Mouse (Mus musculus) megakaryocyte progenitor cell, adult 5-6 weeks (primary cell): ENCODE data around the gene Ppef2. TPM values are rescaled to one million over a fixed set of nuclear protein-coding genes. Genes with fewer than 3 reads are reported as not detected.
A peak's percentile ranks its signal among the peaks of the same experiment; 100 is the strongest.

Source experiments
- ATAC-seq: replicated peaks from 2 replicates; pipeline ENCODE4 v1.8.0; 2016; ENCODE audit warnings: mild to moderate bottlenecking, moderate TSS enrichment, inconsistent platforms; ENCODE audit not compliant: poor library complexity
- total RNA-seq, 2 experiments: library from RNA; stranded (forward) in 1 of 2; stranded (reverse) in 1 of 2; fragments of 157-497, 149-512 nt in 1 of 2; fragments of 200-1000 nt in 1 of 2; gene quantifications; 2 replicates each; pipeline versions ENCODE4 v1.2.3 to v1.2.4; 2015 to 2017

Ppef2 gene
- total RNA-seq, 2 experiments from 2014 or later = 0.37 to 0.99 TPM

DNA sequence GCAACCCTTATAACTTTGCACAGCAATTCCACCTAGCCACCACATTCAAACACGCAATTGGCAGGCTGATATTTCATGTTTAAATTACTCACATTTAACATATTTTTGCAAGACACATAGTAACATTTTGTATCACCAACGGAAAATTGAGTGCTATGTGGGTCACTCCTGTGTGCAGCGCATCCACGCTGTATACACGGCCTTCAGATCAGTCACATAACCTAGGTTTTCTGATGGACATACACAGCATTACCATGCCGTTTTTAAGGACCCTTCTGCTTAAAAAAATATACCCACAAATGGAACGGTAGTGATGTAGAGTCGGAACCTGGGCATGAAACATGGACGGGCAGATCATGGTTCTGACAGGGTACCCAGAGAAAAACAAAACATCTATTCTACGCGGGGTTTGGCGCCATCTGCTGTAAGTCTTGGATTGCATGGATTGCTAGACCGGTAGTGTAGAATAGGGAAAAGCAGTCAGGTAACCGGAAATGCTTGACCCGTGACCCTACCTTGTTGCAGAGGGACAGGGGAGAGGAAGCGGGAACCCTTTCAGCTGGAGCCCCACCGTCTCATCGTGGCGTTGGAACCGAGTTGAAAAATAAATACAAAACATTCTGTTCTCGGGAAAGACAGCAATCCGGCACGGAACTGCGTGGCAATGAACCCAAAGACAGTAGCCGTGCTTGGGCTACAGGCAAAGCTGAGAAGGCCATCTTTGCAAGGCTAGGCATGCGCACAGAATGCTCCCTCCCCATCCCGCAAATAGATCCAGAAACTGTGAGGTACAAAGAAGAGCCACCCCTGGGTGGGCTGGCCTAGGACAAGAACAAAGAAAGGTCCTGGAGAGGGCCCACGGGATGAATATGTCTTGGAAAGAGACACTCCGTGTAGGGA lies 16.5 kb downstream of the Ppef2 start:
- peak; percentile 85 for ATAC-seq

DNA sequence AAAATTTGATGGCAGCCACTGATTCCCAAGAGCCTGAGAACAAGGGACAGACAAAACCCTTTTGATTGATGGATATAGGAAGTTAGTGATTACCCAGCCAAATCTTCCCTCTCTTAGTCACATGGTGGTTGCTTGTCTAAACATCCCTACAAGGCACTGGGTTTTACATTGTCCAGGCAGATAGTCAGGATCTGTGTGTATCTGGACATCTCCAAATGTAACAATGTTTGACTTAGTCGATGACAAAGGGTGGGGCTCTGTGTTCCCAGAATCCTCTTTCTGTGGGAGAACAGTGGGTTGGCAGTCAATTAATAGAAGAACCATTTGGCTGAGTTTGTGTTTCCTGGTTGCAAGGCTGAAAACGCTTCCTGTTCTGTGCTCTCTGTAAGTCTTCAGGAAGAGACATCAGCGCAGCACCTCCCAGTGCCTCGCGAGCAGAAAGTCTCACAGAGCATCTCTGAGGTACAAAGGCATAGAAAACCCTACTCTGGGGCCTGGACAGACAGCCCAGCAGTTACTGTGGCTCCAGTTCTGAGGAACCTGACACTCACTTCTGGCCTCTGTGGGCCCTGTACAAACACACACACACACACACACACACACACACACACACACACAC lies 21.0 kb downstream of the Ppef2 start:
- ATAC-seq = no peak

DNA sequence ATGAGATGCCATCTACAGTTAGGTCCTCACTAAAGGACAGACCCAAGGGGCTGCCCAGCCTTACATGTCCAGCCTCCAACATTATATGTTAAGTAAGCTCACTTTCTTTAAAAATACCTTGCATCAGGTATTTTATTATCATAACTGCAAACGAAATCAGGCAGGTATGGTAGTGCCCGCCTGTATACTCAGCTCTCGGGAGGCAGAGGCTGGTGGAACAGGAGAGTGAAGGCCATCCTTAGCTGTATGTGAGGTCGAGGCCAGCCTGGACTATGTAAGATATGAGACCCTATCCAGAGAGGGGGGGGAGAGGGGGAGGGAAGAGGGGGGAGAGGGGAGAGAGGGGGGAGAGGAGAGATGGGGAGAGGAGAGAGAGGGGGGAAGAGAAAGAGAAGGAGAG lies 22.7 kb downstream of the Ppef2 start:
- no peak for ATAC-seq

DNA sequence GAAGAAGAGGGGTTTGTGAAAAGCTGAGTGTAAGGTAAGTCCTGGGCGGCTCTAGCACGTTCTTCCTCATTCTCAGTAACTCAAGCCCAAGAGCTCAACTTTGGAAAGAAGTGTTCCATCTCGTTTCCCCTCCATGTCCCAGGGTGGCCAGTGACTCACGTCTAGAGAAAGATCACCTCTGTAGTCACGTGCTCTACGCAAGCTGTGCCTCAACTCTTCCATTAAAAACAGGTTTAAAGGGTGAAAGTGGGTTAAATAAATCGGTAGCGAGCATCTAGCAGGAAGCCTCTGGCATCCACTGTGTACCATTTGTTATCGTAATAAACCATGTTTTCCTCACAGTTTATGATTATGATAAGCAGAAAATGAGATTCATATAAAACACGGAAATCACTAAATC lies 24.2 kb downstream of the Ppef2 start:
- no peak for ATAC-seq

DNA sequence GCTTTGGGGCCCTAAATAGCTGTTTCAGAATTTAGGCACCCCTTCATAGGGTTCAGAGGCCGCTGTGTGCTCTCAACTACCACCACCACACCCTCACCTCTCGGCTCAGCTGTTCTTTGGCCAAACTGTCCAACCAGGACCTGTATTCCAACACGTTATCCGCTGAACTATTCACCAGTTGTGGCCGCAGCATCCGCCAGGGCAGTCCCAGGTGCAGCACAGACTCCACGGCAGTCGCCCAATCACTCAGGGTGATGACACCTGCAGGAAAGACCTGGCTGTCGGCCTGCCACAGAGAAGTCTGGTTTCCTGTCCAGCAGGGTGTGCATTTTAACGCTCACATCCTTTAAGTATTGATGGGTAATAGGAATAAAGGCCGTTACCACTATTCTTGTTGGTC lies 25.8 kb downstream of the Ppef2 start:
- ATAC-seq = no peak

DNA sequence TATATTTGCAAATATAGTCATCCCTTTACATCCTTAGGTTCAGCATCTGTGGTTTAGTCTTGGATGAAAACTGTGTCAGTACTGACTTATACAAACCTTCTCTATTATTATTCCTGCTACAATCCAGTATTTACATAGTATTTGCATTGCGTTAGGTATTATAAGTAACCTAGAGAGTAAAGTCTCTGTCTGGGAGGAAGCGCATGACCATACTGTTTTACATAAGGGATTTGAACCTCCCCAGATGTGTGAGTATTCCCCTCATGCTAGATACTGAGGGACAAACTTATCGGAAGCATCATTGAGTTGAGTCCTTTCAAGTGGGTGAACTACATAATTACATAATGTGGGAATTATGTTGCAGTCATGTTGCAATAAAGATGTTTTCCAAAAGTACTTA lies 26.6 kb downstream of the Ppef2 start:
- no peak for ATAC-seq

DNA sequence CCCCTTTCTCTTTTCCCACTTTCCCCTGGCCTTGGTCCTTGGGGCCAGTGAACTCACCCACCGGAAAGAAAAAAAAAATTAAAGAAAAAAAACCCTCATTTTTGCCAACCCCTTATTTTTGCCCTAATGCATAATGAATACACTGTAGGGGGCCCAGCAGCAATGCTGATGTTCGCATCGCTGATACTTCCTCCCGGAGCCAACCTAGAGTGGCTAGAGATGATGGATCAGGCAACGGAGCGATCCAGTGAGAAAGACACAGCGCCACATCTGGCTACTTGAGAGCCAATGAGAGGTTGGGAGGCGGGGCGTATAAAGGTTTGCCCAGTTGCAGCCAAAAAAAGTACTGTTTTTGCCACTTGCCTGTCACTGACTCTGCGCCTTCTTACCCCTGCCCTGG lies 27.3 kb downstream of the Ppef2 start:
- ATAC-seq = peak; percentile 57

DNA sequence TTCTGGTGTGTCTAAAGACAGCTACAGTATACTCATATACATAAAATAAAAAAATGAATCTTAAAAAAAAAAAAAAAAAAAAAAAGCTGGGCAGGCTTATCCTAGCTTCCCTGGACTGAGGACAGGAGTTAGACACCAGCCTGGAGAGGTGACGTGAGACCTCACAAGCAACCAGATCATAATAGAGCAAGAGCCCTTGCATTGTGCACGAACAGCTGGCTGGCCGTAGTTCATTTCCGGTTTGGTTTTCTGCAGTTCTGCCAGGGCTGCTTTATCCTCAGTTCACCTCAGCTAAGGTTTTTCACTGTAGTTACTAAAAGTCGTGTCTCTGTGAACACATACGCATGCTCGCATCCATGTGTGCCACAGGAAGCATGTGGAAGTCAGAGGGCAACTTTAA lies 28.3 kb downstream of the Ppef2 start:
- ATAC-seq = no peak

DNA sequence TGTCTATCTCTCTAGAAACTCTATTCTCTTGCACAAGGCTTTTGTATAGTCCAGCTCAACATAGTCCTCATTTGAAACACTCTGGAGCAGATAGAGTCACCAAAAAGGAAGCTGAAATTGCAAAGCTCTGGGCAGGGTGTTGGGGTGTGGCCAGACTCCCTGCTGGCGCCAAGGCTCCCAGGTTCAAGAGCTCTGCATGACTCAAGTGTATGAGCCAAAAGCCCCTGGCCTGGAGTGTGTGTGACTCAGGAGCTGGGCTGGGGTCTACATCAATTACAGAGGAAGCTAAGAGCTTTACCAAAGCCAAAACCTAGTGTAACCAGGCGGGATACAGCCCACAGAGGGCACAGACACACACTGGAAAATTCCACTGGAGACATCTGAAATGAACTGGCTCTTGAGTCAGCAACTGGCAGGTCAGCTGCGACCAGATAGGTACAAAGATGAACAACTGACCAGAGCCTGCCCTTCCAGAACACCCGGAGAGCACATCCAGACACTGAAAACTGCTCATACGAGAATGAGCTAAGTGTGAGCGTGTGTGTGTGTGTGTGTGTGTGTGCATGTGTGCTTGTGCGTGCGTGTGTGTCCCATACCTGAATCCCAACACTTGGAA lies 35.7 kb downstream of the Ppef2 start:
- peak; percentile 35; the same call in 1 of the 2 replicates for ATAC-seq

DNA sequence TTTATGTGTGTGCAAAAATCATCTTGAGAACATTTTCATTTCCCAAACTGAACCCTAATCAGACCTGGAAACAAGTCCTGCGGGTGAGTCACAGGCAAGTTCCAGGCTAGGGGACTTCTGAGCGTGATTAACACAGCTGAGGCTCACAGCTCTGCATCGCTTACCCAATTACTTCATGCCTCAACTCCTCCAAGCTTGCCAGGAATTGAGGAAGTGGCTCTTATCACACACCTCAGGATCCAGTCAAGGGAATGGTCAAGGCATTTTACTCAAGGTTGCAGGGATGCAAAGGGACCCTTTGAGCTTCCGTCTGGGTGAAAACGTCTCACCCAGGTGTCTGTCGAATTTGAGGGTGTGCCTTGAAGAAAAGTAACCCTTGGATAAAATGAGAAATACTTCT lies 36.3 kb downstream of the Ppef2 start:
- ATAC-seq = peak; percentile 85

DNA sequence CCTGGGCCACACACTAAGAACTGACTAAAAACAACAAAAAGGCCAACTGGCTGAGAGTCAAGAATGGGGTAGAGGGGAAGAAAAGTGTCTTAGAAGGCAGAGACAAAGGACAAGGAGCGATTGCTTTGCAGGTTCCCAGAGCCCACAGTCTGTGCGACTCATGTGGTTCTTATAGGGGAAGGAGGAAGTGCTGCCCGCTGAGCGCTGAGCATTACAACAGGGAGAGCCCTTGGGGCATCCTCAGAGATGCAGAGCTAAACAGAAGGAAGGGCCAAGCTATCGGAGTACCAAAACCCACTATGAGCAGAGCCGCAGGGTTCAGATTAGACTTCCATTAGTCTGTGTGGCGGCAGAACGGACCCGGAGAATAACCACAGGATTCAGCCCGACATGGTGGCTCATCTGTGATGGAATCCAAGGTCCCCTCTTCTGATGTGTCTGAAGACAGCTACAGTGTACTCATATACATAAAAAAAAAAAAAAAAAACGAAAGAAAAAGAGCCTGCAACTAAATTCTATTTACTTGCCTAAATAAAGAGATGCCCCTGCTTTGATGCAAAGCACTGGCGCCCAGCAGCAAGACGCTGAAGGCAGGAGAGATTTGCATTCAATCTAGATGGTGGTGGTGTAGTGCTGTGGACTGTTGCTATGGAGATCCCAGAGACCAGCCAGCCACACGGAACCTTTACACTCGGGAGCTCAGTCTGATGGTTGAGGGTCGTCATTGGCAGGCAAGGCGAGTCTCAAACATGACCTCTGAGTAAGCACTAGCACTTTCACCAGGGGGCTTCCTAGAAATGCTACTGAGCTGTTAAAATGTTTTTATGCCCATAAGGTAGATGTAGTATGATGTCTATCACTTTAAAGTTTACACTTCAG lies 36.9 kb downstream of the Ppef2 start:
- ATAC-seq = peak; percentile 78

DNA sequence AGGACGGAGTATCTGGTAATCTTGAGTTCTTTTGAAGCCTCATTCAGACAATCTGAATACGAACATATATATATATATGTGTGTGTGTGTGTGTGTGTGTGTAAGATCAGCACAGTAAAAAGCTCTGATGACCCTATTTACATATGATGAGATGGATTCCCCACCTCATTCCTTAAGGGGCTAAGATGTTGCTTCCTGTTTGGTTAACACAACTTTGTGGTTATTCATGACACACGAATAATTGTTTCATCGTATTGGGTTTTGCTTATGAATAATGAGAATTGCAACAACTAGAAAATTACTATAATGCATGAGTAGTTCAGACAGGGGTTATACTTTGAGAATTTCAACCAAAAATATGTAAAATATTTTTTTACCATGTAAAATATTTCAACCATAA lies 40.8 kb downstream of the Ppef2 start, which contains the start of gene U90926:
U90926 (minus strand) TSS at position 101 of the 400 bp plus-strand sequence.
- ATAC-seq = no peak

DNA sequence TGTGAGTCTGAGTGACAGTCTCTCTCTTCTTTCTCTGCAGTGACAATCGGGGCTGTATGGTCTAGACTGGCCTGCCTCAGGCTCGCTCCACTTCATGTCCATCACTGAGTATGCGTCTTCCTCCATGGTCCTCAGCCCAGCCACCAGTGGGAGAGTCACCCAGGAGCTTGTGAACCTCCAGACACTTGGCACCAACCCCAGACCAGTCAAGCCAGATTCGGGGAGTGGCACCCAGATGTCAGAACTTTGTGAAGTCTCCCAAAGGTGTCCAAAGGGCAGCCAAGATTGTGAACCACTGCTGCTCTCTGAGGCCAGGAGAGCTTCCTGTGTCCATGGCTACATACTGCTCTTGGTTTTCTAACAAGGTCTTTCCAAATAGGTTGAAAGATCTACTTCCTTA lies 43.8 kb downstream of the Ppef2 start:
- ATAC-seq = no peak

DNA sequence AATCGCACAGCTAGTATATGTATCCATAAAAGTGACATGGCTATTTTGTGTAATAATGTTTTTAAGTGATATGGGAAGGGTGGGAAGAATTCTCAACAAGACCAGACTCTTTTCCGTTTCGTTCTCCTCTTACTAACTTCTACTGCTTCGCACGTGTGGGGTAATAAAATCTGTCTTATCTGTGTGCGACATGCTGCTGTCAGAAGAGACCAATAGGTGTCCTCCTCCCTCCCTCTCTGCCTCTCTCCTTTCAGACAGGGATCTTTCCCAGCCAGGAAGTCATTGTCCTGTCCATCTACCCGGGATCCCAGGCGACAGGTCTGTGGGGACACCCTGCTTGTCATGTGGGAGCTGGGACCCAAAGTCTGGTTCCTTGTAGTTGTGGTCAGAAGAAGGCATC lies 45.9 kb downstream of the Ppef2 start:
- ATAC-seq = no peak

DNA sequence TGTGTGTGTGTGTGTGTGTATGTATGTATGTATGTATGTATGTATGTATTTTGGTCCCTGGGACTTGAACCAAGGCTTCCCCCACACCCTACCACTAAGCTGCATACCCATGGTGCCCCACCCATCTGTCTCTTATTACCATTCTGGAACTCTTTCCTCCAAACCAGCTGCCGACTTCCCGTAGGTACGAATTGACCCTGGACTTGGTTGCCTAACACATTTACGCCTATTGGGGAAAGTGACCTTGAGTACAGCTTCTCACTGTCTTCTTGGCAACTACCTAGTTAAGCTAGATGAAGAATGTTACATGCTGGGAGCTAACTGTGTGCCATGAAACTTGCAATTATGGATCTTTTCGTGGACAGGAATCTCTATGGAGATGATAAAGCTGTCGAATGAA lies 50.0 kb downstream of the Ppef2 start:
- ATAC-seq = no peak

DNA sequence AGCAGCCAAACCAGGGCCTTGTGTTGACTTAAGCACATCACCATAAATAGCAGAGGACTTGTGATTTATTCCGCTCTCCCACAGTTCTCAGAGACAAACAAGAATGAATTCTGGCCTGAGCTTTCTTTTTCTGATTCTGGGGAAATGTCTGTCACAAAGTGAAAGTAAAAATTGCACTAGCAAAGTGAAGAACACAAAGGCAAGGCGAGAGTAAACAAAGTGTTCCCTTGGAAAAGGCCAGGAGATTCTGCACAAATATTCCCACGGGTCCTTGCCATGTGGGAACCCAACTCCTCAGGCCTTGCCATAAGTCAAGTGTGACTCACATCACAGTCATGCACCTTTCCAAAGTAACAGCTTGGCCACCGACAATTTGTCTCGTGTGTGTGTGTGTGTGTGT lies 50.4 kb downstream of the Ppef2 start:
- ATAC-seq = no peak

DNA sequence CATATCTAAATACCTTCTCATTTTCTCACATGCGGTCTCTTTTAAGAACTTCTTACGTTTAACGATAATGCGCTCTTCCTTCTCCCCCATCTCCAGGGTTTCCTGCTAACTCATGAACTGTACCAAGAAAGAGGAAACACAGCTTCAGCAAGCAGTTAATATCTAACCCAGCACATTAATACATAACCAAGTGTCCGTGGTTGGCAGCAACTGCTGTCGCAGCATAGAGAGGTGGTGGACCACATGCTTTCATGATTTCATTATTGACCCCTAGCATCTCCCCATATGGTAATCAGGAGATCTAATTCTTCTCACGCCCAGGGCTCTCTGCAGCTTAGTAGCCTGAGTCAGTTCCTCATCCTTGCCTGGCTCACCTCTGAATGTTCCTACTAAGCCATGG lies 50.9 kb downstream of the Ppef2 start:
- peak; percentile 52 for ATAC-seq

DNA sequence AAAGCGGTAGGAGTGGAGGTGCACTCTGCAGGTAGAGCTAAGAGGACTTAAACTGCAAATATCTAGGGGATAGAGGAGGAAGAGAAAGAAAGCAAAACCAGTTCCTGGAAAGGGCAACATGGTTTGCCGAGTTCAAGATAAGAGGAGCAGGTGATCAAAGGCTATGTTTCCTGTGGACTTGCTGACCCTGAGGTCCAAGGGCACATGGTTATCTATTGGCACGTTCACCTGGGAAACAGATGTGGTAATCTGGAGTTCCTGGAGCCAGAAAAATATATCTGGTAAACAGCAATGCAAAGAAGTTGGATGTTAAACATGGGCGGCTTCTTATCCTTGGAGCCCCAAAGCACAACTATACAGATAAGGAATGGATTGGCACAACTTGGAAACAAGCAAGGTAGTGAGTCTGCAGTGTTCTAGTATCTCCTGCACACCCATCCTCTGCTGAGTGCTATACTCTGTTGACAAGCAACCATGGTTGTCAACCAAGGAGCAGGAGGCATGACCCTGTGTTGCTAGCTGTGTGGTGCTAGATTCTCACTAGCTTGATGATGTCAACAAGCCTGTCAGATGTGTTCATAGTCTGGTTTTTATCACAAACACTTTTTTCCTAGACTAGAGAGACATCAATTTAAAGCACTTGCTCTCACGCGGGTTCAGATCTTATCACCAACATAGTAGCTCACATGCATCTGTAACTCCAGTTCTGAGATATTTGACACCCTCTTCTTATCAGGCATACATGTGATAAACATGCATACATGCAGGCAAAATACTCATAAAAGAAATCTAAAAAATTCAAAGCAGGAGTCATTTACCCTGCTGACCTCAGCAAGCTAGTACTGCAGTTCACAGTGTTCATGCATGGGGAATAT lies 51.7 kb downstream of the Ppef2 start:
- ATAC-seq = peak; percentile 71

DNA sequence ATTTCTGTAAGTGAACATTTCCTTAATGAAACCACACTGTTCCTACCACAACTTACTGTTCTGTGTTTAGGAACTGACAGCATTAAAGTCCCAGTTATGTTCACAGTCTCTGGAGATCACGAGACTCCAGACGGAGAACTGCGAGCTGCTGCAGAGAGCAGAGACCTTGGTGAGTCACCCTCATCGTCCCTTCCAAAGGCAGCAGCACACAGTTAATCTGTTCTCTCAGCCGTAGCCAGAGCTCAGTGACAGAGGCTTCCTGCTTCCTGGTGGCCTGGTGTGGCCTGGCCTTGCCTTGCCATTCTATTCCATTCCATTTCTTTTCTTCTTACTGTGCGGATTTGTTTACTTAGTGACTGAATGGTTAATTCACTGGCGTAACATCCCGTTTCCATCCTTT lies 57.8 kb downstream of the Ppef2 start:
- no peak for ATAC-seq
